Mouse (Mus musculus) myocyte (in vitro differentiated cells): ENCODE data around the gene Golim4.

Experiments used
- POLR2A ChIP-seq: IDR thresholded peaks from one replicate; pipeline ENCODE4 v1.6.1; 2011; ENCODE audit warnings: low read depth, mild to moderate bottlenecking, control low read depth, moderate library complexity; ENCODE audit not compliant: insufficient read length
- POLR2AphosphoS2 ChIP-seq: IDR thresholded peaks from one replicate; pipeline ENCODE4 v1.6.1; 2011; ENCODE audit warnings: low read depth, control low read depth; ENCODE audit not compliant: insufficient read length
- USF1 ChIP-seq: IDR thresholded peaks from one replicate; pipeline ENCODE4 v1.6.1; 2011; ENCODE audit warnings: low read depth, mild to moderate bottlenecking, control low read depth, moderate library complexity

DNA sequence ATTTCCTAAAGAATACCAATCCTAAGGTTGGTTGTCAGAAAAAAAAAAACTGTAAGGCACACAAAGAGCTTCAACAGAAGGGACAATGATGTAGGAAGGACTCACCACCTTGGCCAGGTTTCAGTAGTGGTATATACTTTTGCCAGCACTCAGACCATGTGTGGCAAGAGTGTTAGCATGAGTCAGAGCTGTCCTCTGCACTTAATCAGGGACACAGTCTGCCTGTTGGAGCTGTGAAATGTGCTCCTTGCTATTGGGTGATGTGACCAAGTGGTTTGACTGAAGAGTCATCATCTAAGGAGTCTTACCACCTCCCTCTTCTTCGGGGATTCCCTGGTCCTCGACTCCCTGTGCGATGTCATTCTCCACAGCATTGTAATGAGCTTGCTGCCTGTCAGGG is 65.2 kb downstream of the Golim4 start:
- no peak for TF ChIP-seq POLR2AphosphoS2
- no peak for TF ChIP-seq USF1
- TF ChIP-seq POLR2A: no peak
